Mouse (Mus musculus) hindlimb bud, embryonic 11.5 days (tissue): ENCODE results near the gene Inpp4b.
A peak's percentile ranks its signal among the peaks of the same experiment; 100 is the strongest.
"Not testable (repeated sequence)": the region's sequence is repeated elsewhere in the genome, so short reads cannot be mapped to it uniquely, and the experiment has no call there.

Source experiments
- DNase-seq: peaks from one replicate; pipeline ENCODE4 v3.0.0-alpha.2; 2012; ENCODE audit warnings: low read depth, low spot score; ENCODE audit errors: extremely low spot score

Inpp4b gene

GRCm38 (mm10) chr8:81880071-81880470 lies 537.7 kb downstream of the Inpp4b start:
- DNase-seq, result no peak

GRCm38 (mm10) chr8:81884195-81884594 lies 541.8 kb downstream of the Inpp4b start:
- no peak for DNase-seq

GRCm38 (mm10) chr8:81888843-81889242 lies 546.5 kb downstream of the Inpp4b start:
- DNase-seq, result no peak

- no peak for DNase-seq
Measured at GRCm38 (mm10) chr8:81893292-81893691, 550.9 kb downstream of the Inpp4b start.

GRCm38 (mm10) chr8:81946812-81947211 lies 604.5 kb downstream of the Inpp4b start:
- no peak for DNase-seq

- DNase-seq, result no peak
Measured at GRCm38 (mm10) chr8:81953101-81953500, 610.7 kb downstream of the Inpp4b start.

- peak; percentile 30 for DNase-seq
Measured at GRCm38 (mm10) chr8:81985128-81985665, 642.8 kb downstream of the Inpp4b start.

- no peak for DNase-seq
Measured at GRCm38 (mm10) chr8:81992966-81993365, 650.6 kb downstream of the Inpp4b start.

- DNase-seq, result no peak
Measured at GRCm38 (mm10) chr8:81996239-81996638, 653.9 kb downstream of the Inpp4b start.

- DNase-seq, result no peak
Measured at GRCm38 (mm10) chr8:81996823-81997222, 654.5 kb downstream of the Inpp4b start.

- DNase-seq, result no peak
Measured at GRCm38 (mm10) chr8:82004158-82004557, 661.8 kb downstream of the Inpp4b start.

GRCm38 (mm10) chr8:82005466-82005865 lies 663.1 kb downstream of the Inpp4b start:
- no peak for DNase-seq

GRCm38 (mm10) chr8:82017792-82018191 lies 675.4 kb downstream of the Inpp4b start:
- no peak for DNase-seq

GRCm38 (mm10) chr8:82027401-82027800 lies 685.0 kb downstream of the Inpp4b start:
- DNase-seq, result no peak

- DNase-seq, result no peak
Measured at GRCm38 (mm10) chr8:82028896-82029295, 686.5 kb downstream of the Inpp4b start.

- not testable (repeated sequence) for DNase-seq
Measured at GRCm38 (mm10) chr8:82032035-82032434, 689.7 kb downstream of the Inpp4b start.

- no peak for DNase-seq
Measured at GRCm38 (mm10) chr8:82054030-82054429, 711.7 kb downstream of the Inpp4b start.

GRCm38 (mm10) chr8:82067619-82068018 lies 725.3 kb downstream of the Inpp4b start:
- no peak for DNase-seq

GRCm38 (mm10) chr8:82079267-82079666 lies 736.9 kb downstream of the Inpp4b start:
- DNase-seq, result no peak

- not testable (repeated sequence) for DNase-seq
Measured at GRCm38 (mm10) chr8:82086631-82087030, 744.3 kb downstream of the Inpp4b start.

GRCm38 (mm10) chr8:82090901-82091300 lies 748.5 kb downstream of the Inpp4b start:
- DNase-seq, result no peak

GRCm38 (mm10) chr8:82093274-82093673 lies 750.9 kb downstream of the Inpp4b start:
- no peak for DNase-seq

GRCm38 (mm10) chr8:82104560-82104959 lies 762.2 kb downstream of the Inpp4b start:
- no peak for DNase-seq
